Mouse (Mus musculus) layer of hippocampus, adult 8-10 months (tissue): Measurements from ENCODE around the gene Noxo1. TPM values are rescaled to one million over a fixed set of nuclear protein-coding genes. Genes with fewer than 3 reads are reported as not detected.
A peak's percentile ranks its signal among the peaks of the same experiment; 100 is the strongest.

Experiments
- DNase-seq, 2 experiments: peaks; one replicate each; pipeline ENCODE4 v3.0.0; 2022; ENCODE audit warnings: low spot score in 2 of 2
- total RNA-seq, 4 experiments: library from RNA; stranded (reverse); gene quantifications; 2 replicates each; pipeline ENCODE4 v1.2.4; 2022

The Noxo1 gene
- total RNA-seq, 4 experiments from 2014 or later = 2.0 to 4.3 (median 3.4) TPM

DNA sequence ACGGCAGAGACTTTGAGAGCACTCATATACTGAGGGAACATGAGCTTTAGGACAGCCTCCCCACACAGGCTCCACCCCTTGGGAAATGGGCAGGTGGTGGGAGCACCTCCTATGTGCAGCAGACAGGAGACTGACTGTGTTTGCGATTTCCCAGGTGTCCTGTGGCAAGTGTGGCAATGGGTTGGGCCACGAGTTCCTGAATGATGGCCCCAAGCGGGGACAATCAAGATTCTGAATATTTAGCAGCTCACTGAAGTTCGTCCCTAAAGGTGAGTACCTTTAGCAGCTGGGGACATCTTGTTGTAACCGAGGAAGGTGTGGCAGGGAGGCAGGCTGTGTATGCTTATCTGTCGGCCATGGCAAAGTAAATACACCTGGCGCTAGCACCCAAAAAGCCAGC is 43.9 kb downstream of the Noxo1 start:
- DNase-seq = no peak

DNA sequence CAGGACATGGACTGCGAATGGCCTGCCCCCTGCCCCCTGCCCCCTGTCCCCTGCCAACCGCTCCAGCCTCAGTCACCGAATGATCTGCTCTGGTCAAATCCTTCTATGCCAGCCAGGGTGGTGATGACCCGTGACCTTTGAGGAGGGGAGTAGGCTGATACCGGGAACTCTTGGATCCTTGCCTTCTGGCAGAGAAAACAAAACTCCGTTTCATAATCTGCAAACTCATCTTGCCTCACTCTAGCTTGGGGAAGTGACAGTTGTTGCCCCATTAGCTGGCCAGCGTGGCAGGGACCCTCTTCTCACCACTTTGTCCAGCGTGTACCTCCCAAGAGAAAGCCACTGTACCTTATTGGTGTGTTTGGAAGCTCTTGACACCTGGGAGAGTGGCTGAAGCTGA is 46.3 kb downstream of the Noxo1 start:
- no peak for DNase-seq

DNA sequence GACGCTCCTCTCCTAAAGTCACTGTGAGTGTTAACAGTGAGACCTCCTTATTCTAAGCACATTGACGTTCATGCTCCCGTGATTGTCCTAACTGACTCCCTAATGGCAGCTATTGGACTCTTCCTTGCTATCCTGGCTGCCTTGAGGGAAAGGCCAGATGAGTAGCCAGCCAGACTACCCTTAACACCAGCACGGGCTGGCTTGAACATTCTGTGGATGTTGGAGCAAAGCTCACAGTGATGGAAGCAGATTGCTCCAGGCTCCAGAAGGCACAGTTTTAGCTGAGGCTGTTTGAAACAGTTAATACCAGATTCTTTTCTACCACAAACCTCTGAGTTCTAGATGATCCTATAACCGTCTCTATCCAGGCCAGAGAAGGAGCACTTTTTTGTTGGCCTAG is 47.9 kb downstream of the Noxo1 start:
- DNase-seq = no peak

DNA sequence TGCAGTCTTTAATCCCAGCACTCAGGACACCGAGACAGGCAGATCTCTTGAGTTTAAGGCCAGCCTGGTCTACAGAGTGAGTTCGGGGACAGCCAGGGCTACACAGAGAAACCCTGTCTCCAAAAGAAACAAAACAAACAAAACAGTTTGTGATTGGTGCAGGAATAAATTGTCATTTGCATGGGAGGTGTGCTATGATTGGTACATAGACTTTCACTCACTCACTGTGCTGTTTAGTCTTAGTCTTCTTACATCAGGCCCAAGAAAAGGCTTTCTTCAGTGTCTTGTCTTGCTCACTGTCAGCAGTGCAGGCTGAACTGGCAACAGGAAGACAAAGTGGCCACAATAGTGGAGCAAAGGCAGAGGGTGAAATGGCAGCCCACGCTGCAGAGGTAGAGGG is 48.3 kb downstream of the Noxo1 start:
- no peak for DNase-seq

DNA sequence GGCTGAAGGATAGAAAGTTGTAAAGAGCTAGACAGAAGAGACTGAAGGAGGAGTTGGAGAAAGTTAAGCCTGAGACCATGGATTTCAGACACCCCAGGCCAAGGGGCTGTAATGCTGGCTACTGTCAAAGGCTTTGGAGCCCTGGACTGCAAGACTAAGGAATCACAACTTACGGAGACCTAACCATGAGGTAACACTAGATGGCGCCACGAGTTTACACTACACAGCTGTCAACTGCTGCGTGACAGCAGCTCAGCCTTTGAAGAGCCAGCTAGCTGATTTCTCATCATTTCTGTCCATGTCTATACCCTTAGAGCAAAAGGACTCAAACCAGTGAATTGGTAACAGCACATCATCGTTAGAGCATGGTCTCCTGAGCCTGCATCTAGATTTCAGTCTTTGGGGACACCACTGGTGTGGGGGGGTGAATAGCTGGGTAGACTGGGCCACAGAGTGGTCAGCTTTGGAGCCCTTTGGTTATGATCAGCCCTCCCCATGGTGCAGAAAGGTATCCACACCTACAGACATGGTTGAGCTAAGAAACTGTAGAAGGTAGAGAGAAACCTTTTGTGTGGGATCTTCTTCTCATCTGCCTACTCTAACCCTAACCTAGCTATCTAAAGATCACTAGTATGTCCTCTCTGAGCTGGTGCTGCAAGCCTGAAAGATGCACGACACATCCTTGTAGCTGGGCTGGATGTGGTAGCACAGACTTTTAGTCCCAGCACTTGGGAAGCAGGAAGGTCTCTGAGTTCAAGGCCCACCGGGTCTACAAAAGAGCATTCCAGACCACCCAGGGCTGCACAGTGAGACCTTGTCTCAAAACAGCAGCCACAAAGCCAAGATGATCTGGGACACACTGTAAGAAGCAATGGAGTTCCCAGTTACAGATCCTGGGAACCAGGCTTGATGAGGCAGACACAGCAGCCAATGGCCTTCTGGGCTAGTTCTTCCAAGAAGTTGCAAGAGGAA is 49.8 kb downstream of the Noxo1 start:
- peak; percentile 68 to 92 for DNase-seq

DNA sequence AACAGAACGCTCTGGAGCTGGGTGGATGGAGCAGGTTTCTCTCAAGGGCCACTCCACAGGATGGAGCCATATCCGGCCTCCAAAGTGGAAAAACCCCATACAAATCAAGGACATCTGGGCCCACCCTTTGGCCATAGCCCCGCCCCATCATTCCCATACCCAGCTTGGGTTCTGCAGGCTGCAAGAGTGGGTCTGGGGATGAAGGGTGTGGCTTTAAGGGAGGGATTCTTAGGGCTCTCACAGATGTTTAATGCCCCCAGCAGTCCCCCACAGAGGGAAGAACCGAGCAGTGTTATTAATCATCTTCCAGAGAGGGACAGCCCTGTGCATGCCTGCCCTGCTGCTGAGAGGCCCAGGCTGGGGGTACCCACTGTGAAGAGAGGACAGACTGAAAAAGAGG is 51.0 kb downstream of the Noxo1 start:
- no peak for DNase-seq

Other genes starting within 250 kb of the Noxo1 start
- 10 to 100 TPM; 31.0 to 44.2 (median 38.4) TPM for gene E4f1, start 225.9 kb upstream of the Noxo1 start, total RNA-seq
- gene Pgp, start 225.8 kb upstream of the Noxo1 start, total RNA-seq = 10 to 100 TPM; 54.8 to 62.3 (median 57.7) TPM
- 1 to 10 TPM in 2 of 4 experiments, under 1 TPM in 2; 0.90 to 2.0 (median 1.4) TPM for gene Bricd5, start 222.3 kb upstream of the Noxo1 start, total RNA-seq
- 10 to 100 TPM; 39.7 to 43.9 (median 41.9) TPM for gene Mlst8, start 217.2 kb upstream of the Noxo1 start, total RNA-seq
- gene Caskin1, start 207.6 kb upstream of the Noxo1 start, total RNA-seq = 100 to 1,000 TPM; 134 to 172 (median 153) TPM
- 100 to 1,000 TPM in 2 of 4 experiments, 10 to 100 TPM in 2; 82.9 to 106 (median 97.4) TPM for gene Traf7, start 168.3 kb upstream of the Noxo1 start, total RNA-seq
- gene Rab26, start 162.0 kb upstream of the Noxo1 start, total RNA-seq = 10 to 100 TPM; 63.4 to 66.7 (median 65.6) TPM
- gene Pkd1, start 146.4 kb upstream of the Noxo1 start, total RNA-seq = 100 to 1,000 TPM in 1 of 4 experiments, 10 to 100 TPM in 3; 72.1 to 120 (median 88.4) TPM
- 100 to 1,000 TPM; 149 to 212 (median 191) TPM for gene Tsc2, start 63.6 kb upstream of the Noxo1 start, total RNA-seq
- 1 to 10 TPM; 6.5 to 9.1 (median 7.6) TPM for gene Nthl1, start 63.6 kb upstream of the Noxo1 start, total RNA-seq
- 10 to 100 TPM; 41.9 to 48.7 (median 44.1) TPM for gene Slc9a3r2, start 45.9 kb upstream of the Noxo1 start, total RNA-seq
- 1 to 10 TPM in 3 of 4 experiments, not detected in 1; 1.1 to 2.6 (median 2.5) TPM for gene Npw, start 37.8 kb upstream of the Noxo1 start, total RNA-seq
- gene Zfp598, start 26.5 kb upstream of the Noxo1 start, total RNA-seq = 10 to 100 TPM; 36.8 to 41.6 (median 38.2) TPM
- gene Syngr3, start 6.3 kb upstream of the Noxo1 start, total RNA-seq = 100 to 1,000 TPM; 137 to 165 (median 150) TPM
- gene Gfer, start 78 bp upstream of the Noxo1 start, total RNA-seq = 10 to 100 TPM; 17.9 to 23.4 (median 21.1) TPM
- gene Tbl3, start 11.4 kb downstream of the Noxo1 start, total RNA-seq = 10 to 100 TPM; 24.2 to 32.3 (median 27.8) TPM
- gene Rnf151, start 21.8 kb downstream of the Noxo1 start, total RNA-seq = under 1 TPM in 2 of 4 experiments, not detected in 2; 0.36 to 0.47 TPM
- 100 to 1,000 TPM; 282 to 365 (median 323) TPM for gene Rps2, start 21.9 kb downstream of the Noxo1 start, total RNA-seq
- gene Ndufb10, start 28.2 kb downstream of the Noxo1 start, total RNA-seq = 100 to 1,000 TPM; 214 to 227 (median 222) TPM
- gene Rpl3l, start 31.6 kb downstream of the Noxo1 start, total RNA-seq = under 1 TPM; 0.23 to 0.77 (median 0.54) TPM
- gene Msrb1, start 40.4 kb downstream of the Noxo1 start, total RNA-seq = 10 to 100 TPM; 41.1 to 50.5 (median 47.2) TPM
- gene Hs3st6, start 56.8 kb downstream of the Noxo1 start, total RNA-seq = under 1 TPM in 1 of 4 experiments, not detected in 3; 0.23 TPM
- gene Meiob, start 108.1 kb downstream of the Noxo1 start, total RNA-seq = not detected
- 100 to 1,000 TPM; 121 to 133 (median 126) TPM for gene Hagh, start 143.9 kb downstream of the Noxo1 start, total RNA-seq
- gene Fahd1, start 154.1 kb downstream of the Noxo1 start, total RNA-seq = 10 to 100 TPM; 18.5 to 21.1 (median 20.6) TPM
- gene Igfals, start 169.8 kb downstream of the Noxo1 start, total RNA-seq = not detected
- gene Nubp2, start 190.1 kb downstream of the Noxo1 start, total RNA-seq = 10 to 100 TPM; 32.1 to 36.8 (median 33.3) TPM
- 10 to 100 TPM; 40.6 to 45.3 (median 41.8) TPM for gene Spsb3, start 190.4 kb downstream of the Noxo1 start, total RNA-seq
- gene Eme2, start 198.9 kb downstream of the Noxo1 start, total RNA-seq = 10 to 100 TPM; 54.6 to 64.3 (median 62.0) TPM
- 10 to 100 TPM; 63.3 to 78.7 (median 73.4) TPM for gene Mrps34, start 198.9 kb downstream of the Noxo1 start, total RNA-seq
- gene Nme3, start 200.3 kb downstream of the Noxo1 start, total RNA-seq = 10 to 100 TPM; 50.9 to 64.2 (median 51.9) TPM
- gene Mapk8ip3, start 240.7 kb downstream of the Noxo1 start, total RNA-seq = 100 to 1,000 TPM; 384 to 435 (median 406) TPM